Mouse (Mus musculus): ENCODE data around the gene Ttc30a2. TPM values are rescaled to one million over a fixed set of nuclear protein-coding genes. Genes with fewer than 3 reads are reported as not detected.

Gene Ttc30a2
- polyA plus RNA-seq (2012; rRNA removed) = 0.50 and 0.61 TPM in 2 replicates

DNA sequence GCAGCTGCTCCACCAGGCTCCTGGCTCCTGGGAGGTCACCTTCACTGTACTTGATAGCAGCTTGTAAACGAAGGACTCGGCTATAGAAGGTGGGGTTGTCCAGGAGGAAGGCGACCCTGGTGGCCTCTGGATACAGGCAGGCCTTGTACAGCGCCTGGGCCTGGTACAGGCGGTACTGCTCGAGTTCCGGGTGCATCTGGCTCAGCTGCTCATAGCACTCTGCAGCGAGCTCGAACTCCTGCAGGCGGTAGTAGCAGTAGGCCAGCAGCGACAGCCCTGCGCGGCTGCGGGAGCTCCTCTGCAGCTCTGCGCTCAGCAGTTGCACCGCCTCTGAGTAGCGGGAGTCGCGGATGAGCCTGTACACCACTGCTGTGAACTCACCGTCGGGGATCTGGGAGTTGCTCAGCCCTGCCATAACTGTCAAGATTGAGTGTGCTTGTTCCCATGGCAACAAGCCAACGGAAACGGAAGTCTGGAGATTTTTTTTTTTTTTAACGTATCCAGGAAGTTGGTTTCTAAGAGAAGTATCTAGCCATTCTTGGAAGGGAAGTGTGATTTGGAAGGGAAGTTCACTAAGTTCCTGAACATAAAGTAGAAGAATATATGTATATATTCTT is at the start of gene Ttc30a2:
Ttc30a2 (minus strand) TSS at position 419 of the 617 bp plus-strand sequence.

DNA sequence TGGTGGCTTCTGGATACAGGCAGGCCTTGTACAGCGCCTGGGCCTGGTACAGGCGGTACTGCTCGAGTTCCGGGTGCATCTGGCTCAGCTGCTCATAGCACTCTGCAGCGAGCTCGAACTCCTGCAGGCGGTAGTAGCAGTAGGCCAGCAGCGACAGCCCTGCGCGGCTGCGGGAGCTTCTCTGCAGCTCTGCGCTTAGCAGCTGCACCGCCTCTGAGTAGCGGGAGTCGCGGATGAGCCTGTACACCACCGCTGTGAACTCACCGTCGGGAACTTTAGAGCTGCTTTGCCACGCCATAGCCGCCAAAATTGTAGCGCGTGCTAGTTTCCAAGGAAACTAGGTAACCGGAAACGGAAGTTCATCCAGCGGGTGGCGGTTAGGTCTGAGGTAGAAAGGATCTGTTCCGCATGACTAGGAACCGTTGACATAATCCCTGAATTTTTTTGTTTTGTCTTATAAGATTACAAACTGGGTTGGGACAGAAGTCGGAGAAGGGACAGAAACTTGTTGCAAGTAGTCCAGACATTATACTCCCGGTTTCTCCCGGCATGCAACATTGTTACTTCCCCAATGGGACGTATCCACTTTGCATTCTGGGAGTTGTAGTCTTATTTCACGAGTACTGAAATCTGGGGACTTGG is 3.6 kb upstream of the Ttc30a2 start, which contains the start of gene Ttc30a1:
Ttc30a1 (minus strand) TSS at position 528 of the 642 bp plus-strand sequence.

DNA sequence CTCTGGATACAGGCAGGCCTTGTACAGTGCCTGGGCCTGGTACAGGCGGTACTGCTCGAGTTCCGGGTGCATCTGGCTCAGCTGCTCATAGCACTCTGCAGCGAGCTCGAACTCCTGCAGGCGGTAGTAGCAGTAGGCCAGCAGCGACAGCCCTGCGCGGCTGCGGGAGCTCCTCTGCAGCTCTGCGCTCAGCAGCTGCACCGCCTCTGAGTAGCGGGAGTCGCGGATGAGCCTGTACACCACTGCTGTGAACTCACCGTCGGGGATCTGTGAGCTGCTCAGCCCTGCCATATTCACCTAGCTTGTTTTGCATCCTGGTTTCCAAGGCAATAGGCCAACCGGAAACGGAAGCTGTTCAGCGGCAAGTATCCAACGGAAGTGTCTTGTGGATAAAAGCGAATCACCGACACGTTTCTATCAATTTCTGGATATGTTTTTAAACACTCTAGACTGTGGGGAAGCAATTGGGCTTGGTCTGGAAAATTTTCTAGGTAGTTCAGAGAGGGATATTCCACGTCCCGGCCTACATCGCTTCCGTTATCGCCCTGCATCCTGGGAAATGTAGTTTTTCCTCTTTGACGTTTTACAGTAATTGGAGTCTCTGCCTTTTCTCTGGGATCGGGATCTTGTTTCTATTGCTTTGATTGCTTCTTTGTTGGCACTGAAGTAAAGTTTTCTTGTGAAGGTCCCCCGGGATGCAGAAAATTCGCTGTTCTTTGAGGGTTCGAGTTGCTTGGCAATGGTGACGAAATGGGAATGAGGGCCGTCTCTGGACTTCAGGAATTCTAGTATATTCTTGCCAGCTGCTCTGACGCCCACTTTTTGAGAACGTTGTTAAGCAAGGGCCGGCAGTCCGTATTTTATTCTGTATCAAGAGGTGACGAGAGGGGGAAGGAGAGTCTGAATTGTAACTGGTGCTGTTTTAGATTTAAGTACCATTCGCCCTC is 39.6 kb downstream of the Ttc30a2 start, which contains the start of gene Ttc30b:
Ttc30b (minus strand) TSS at position 469 of the 947 bp plus-strand sequence.

Other genes starting within 250 kb of the Ttc30a2 start
- gene Agps, start 146.0 kb downstream of the Ttc30a2 start, polyA plus RNA-seq (2012; rRNA removed) = 24.8 and 28.7 TPM in 2 replicates
- gene Ttc30b, start 39.6 kb downstream of the Ttc30a2 start, polyA plus RNA-seq (2012; rRNA removed) = 3.8 and 5.0 TPM in 2 replicates
- gene Ttc30a1, start 3.8 kb upstream of the Ttc30a2 start, polyA plus RNA-seq (2012; rRNA removed) = 6.8 and 9.5 TPM in 2 replicates